Mouse (Mus musculus) neural tube, embryonic 14.5 days (tissue): Measurements from ENCODE around the gene Lats1. TPM values are rescaled to one million over a fixed set of nuclear protein-coding genes. Genes with fewer than 3 reads are reported as not detected.

Experiments
- ATAC-seq: fragments of 200-750 bp; cut with Nextera tagmentation; 2 replicates; pipeline ENCODE4 v1.8.0; 2017; ENCODE audit warnings: low read depth, mild to moderate bottlenecking, moderate TSS enrichment, moderate library complexity
- H3K27ac ChIP-seq: fragments of 300-500 bp; sonication (generic); 2 replicates; pipeline ENCODE4 v1.5.1; 2014; ENCODE audit warnings: low read depth, mild to moderate bottlenecking, control low read depth, low read length, moderate library complexity, mixed read lengths
- H3K27me3 ChIP-seq: fragments of 300-500 bp; sonication (generic); 2 replicates; pipeline ENCODE4 v1.6.1; 2014; ENCODE audit warnings: low read length; ENCODE audit not compliant: control insufficient read depth, insufficient read depth
- H3K36me3 ChIP-seq: fragments of 300-500 bp; sonication (generic); 2 replicates; pipeline ENCODE4 v1.6.1; 2014; ENCODE audit warnings: low read length, mixed read lengths; ENCODE audit not compliant: control insufficient read depth, insufficient read depth
- H3K4me1 ChIP-seq: fragments of 300-500 bp; sonication (generic); 2 replicates; pipeline ENCODE4 v1.6.1; 2014; ENCODE audit warnings: low read length; ENCODE audit not compliant: control insufficient read depth, insufficient read depth
- H3K4me2 ChIP-seq: fragments of 300-500 bp; sonication (generic); 2 replicates; pipeline ENCODE4 v1.6.1; 2014; ENCODE audit warnings: mild to moderate bottlenecking, low read depth, low read length, control low read depth
- H3K4me3 ChIP-seq: fragments of 300-500 bp; sonication (generic); 2 replicates; pipeline ENCODE4 v1.5.1; 2014; ENCODE audit warnings: low read depth, low read length, control low read depth, mixed read lengths
- H3K9ac ChIP-seq: fragments of 300-500 bp; sonication (generic); replicated peaks from 2 replicates; pipeline ENCODE4 v1.6.1; 2014; ENCODE audit warnings: low read depth, mild to moderate bottlenecking, control low read depth, low read length, mixed read lengths
- H3K9me3 ChIP-seq: fragments of 300-500 bp; sonication (generic); 2 replicates; pipeline ENCODE4 v1.6.1; 2016; ENCODE audit warnings: low read length; ENCODE audit not compliant: control insufficient read depth
- WGBS: fragments of 180-500 bp; shearing (Covaris S2); extraction: QIAGEN DNeasy Blood & Tissue Kit; methylation state at CpG from one replicate; pipeline ENCODE4 v1.1.7; 2014; 5-methylcytosine and 5-hydroxymethylcytosine counted together
- polyA plus RNA-seq: library from polyadenylated mRNA; unstranded; fragments of >200 nt; fragmentation: Nextera tagmentation; extraction: Ambion mirVana; gene quantifications from 2 replicates; pipeline ENCODE4 v1.2.1, GENCODE M21; 2014

Gene Lats1
- polyA plus RNA-seq, 1 experiment from 2014 or later, result 17.5 TPM

DNA sequence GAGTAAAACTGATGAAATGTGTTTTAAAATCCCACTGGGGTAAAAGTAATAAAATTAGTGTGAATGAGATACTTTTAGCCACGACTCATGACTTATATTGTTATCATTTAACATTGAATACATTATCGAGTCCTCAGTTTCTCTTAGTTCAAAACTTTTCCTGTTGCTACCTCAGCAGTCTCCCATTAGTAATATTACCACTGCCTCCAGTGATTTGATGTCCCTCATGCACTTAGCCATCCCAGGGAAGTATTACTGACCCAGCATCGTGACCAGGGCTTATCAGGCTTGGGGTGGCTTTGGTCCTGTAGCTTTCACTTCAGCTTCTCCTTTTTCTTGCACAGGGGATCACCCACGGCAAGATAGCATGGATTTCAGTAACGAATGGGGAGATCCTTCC lies 29.1 kb downstream of the Lats1 start:
- Histone ChIP-seq H3K9me3 (no peaks in the 10 kb centered on the region), H3K9ac (no peak overlapping the region), H3K27ac (no peak overlapping the region), H3K27me3 (no peaks in the 10 kb centered on the region), H3K4me3 (no peak overlapping the region), H3K36me3 (peaks cover 30% of the 10 kb centered on the region), H3K4me2 (no peak overlapping the region), H3K4me1 (no peaks in the 10 kb centered on the region)
- 93% methylated on average over 5 of the region's 5 CpGs for WGBS
- no peak for ATAC-seq

DNA sequence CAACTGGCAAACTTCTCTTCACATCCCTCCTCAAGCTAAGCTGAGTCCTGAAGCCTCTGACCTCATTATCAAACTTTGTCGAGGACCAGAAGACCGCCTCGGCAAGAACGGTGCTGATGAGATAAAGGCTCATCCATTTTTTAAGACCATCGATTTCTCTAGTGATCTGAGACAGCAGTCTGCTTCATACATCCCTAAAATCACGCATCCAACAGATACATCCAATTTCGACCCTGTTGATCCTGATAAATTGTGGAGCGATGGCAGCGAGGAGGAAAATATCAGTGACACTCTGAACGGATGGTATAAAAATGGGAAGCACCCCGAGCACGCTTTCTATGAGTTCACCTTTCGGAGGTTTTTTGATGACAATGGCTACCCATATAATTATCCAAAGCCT lies 31.5 kb downstream of the Lats1 start:
- no peaks in the 10 kb centered on the region for H3K9me3 ChIP-seq
- H3K27ac ChIP-seq, result no peak overlapping the region
- peaks cover 35% of the 10 kb centered on the region for H3K36me3 ChIP-seq
- no peak overlapping the region for H3K4me3 ChIP-seq
- ATAC-seq, result no peak
- no peak overlapping the region for H3K4me2 ChIP-seq
- no peaks in the 10 kb centered on the region for H3K4me1 ChIP-seq
- H3K9ac ChIP-seq, result no peak overlapping the region
- no peaks in the 10 kb centered on the region for H3K27me3 ChIP-seq
- 95% methylated on average over 13 of the region's 13 CpGs for WGBS

DNA sequence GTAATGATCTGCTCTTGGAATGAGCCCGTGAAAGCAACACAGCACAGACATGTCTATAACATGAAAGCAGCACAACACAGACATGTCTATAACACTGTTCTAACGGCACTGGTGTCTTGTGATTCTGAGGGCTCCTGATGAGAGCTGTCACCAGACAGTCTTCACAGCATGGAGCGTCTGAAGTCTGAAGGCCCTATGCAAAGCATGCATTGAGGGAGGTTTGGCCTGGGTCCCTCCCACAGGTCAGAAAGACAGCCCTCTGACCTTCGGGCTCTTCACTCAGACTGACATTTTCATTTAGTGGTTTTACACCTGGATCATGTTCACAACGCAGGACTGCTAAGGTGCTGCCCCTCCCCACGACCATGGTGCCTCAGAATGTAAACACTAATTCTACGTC lies 34.0 kb downstream of the Lats1 start:
- no peak for ATAC-seq
- 80% methylated on average over 7 of the region's 7 CpGs for WGBS
- H3K27ac ChIP-seq, result no peak overlapping the region
- H3K27me3 ChIP-seq, result no peaks in the 10 kb centered on the region
- H3K36me3 ChIP-seq, result peaks cover 30% of the 10 kb centered on the region
- H3K9me3 ChIP-seq, result no peaks in the 10 kb centered on the region
- H3K4me1 ChIP-seq, result no peaks in the 10 kb centered on the region
- no peak overlapping the region for H3K4me3 ChIP-seq
- no peak overlapping the region for H3K9ac ChIP-seq
- H3K4me2 ChIP-seq, result no peak overlapping the region

DNA sequence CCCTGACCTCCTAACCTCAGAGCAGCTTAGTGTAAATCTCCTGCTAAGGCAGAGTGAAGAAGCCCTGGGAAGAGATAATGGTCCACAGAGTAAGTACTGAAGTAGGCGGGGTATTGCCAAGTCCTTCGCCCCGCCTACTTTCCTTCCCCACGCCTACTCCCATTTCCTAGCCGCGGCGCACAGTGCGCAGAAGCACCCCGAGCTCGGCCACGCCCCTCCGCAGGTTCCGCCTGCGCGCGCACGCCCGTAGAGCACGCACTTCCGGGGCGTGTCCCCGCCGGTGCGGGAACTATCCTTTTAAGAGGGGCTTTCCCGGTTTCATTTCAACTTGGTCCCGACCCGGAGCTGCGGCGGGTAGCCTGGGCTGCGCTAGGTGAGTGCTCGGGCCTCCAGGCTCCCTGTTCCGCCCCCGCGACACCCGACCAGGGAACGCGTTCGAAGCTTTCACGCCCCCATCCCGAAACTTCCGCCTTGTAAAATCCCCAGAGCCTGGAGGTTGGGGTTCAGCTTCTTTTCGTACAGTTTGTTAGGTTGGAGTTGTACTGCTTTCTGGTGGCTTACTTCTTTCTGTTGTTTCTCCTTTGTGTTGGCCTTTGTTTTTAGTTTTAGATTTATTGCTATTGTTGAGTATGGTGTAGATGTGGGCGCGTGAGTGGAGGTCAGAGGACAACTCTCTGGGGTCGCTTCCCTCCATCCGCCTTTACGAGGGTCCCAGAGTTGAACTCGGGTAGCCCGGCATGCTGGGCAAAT lies 44.9 kb downstream of the Lats1 start, which contains the start of gene Katna1:
TSS of gene Katna1 (plus strand) at position 250 of the 750 bp plus-strand sequence.
- Histone ChIP-seq H3K36me3 (no peaks in the 10 kb centered on the region), H3K9me3 (no peaks in the 10 kb centered on the region), H3K27ac (peak within 1 kb of the TSS; percentile 61), H3K27me3 (no peaks in the 10 kb centered on the region), H3K4me2 (peak within 1 kb of the TSS; percentile 96), H3K4me1 (peaks cover 6% of the 10 kb centered on the region; the same call in 1 of the 2 replicates), H3K9ac (peak within 1 kb of the TSS; percentile 65), H3K4me3 (peak within 1 kb of the TSS; percentile 68)
- peak; percentile 99 for ATAC-seq
- WGBS, result under 1% methylated on average over 44 of the region's 49 CpGs

DNA sequence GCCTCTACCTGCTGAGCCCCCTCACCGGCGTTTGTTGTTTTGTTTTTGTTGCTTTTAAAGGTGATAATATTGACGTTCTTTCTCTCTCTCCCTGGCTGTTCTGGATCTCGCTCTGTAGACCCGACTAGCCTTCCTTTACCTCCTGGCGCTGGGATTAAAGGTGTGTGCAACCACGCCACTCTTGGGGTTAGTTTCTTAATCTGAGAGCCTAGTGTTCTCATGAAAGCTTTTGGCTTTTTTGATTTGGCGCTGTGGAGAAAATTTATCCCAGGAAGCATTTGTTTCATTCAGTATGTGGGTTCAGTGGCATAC lies 45.4 kb downstream of the Lats1 start:
- peak overlapping the region; percentile 96 for H3K4me2 ChIP-seq
- H3K36me3 ChIP-seq, result no peaks in the 10 kb centered on the region
- peak overlapping the region; percentile 68 for H3K4me3 ChIP-seq
- ATAC-seq, result 0 out of 2 replicates have a peak, but pooled peaks have one; percentile 1
- H3K9ac ChIP-seq, result peak overlapping the region; percentile 65
- peak overlapping the region; percentile 61; the same call in 1 of the 2 replicates for H3K27ac ChIP-seq
- H3K9me3 ChIP-seq, result no peaks in the 10 kb centered on the region
- no peaks in the 10 kb centered on the region for H3K27me3 ChIP-seq
- H3K4me1 ChIP-seq, result peaks cover 6% of the 10 kb centered on the region; the same call in 1 of the 2 replicates
- WGBS, result under 1% methylated on average over 8 of the region's 8 CpGs

DNA sequence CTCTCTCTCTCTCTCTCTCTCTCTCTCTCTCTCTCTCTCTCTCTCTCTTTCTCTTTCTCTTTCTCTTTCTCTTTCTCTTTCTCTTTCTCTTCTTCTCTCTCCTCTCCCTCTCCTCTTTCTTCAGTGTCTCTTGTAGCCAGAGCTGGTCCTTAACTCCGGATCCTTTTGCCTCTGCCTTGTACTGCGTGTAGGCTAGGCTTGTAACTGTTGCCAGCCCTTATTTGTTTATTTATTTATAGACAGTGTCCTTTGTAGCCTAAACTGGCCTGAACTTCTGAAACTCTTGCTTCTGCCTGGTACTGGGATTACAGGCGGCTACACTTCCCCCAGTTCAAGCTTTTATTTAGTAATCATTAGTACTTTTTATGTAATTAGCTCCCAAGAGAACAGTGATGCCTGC lies 46.0 kb downstream of the Lats1 start:
- Histone ChIP-seq H3K4me1 (peaks cover 10% of the 10 kb centered on the region), H3K4me2 (peak overlapping the region; percentile 96; the same call in 1 of the 2 replicates), H3K36me3 (no peaks in the 10 kb centered on the region), H3K27ac (no peak overlapping the region), H3K4me3 (no peak overlapping the region; the same call in 1 of the 2 replicates), H3K9me3 (no peaks in the 10 kb centered on the region), H3K27me3 (no peaks in the 10 kb centered on the region), H3K9ac (no peak overlapping the region)
- WGBS, result 13% methylated on average over 3 of the region's 3 CpGs
- ATAC-seq, result no peak

DNA sequence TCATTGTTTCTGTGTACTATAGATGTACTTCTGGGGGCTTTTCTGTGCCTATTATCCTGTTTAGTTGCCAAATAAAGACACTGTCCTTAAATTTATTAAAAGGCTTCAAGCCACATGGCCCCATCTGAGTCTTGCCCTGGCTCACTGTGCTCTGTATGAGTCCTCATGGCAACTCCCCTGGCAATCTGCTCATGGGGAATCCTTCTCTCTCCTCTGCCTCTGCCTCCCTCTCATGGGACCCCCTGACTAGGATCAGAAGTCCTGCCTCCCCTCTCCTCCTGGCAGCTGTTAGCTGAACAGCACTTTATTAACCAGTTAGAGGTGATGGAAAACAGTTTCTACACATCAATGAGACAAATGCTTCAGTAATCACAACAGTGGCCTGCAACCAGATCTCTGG lies 50.6 kb downstream of the Lats1 start:
- no peak for ATAC-seq
- H3K27me3 ChIP-seq, result no peaks in the 10 kb centered on the region
- H3K4me3 ChIP-seq, result no peak overlapping the region
- no peak overlapping the region for H3K4me2 ChIP-seq
- H3K4me1 ChIP-seq, result peaks cover 10% of the 10 kb centered on the region
- H3K9me3 ChIP-seq, result no peaks in the 10 kb centered on the region
- no peak overlapping the region for H3K27ac ChIP-seq
- no peak overlapping the region for H3K9ac ChIP-seq
- H3K36me3 ChIP-seq, result no peaks in the 10 kb centered on the region

DNA sequence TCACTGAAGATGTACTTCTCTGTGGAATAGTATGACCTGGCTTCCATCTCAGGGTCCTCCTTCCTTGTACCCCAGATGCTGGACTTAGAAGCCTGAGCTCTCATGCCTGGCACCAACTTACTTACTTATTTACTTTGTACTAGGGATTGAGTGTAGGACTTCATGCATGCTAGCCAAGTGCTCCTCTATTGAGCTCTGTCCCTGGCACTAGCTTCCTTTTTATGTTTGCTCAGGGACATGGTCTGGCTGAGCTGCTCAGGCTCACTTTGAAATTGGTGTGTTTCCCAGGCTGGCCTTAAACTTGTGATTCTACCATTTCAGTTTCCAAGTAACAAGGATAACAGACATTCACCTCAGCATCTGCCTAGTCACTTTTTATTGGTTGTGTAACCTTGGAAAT lies 56.1 kb downstream of the Lats1 start:
- ATAC-seq, result no peak
- no peak overlapping the region for H3K4me3 ChIP-seq
- no peak overlapping the region for H3K27ac ChIP-seq
- H3K36me3 ChIP-seq, result 0 out of 2 replicates have a peak, but pooled peaks cover 5% of the 10 kb centered on the region
- no peaks in the 10 kb centered on the region for H3K27me3 ChIP-seq
- H3K4me2 ChIP-seq, result no peak overlapping the region
- no peaks in the 10 kb centered on the region for H3K9me3 ChIP-seq
- no peaks in the 10 kb centered on the region for H3K4me1 ChIP-seq
- no peak overlapping the region for H3K9ac ChIP-seq

DNA sequence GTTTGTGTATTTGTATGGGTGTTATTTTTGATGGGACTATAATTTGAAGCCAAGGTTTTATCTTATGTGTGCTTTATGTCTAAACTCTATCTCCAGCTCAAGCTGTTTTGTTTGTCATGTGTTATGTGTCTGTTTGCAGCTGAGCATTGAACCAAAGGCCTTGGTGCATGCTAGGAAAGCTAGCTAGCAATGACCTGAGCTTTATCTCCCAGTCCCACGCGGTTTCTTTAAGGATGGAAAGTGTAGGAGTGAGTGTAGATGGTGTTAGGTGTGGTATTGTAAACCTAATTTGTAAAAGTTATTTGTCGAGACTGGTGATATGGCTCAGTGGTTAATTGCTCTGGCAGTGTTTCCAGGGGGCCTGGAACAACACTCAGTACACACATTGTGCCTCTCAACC lies 56.9 kb downstream of the Lats1 start:
- H3K4me1 ChIP-seq, result no peaks in the 10 kb centered on the region
- no peaks in the 10 kb centered on the region for H3K9me3 ChIP-seq
- no peak for ATAC-seq
- H3K4me2 ChIP-seq, result no peak overlapping the region
- WGBS, result 77% methylated on average over 3 of the region's 3 CpGs
- H3K27me3 ChIP-seq, result no peaks in the 10 kb centered on the region
- H3K4me3 ChIP-seq, result no peak overlapping the region
- no peak overlapping the region for H3K9ac ChIP-seq
- H3K36me3 ChIP-seq, result 0 out of 2 replicates have a peak, but pooled peaks cover 8% of the 10 kb centered on the region
- H3K27ac ChIP-seq, result no peak overlapping the region
